Mouse (Mus musculus) central nervous system, embryonic 14 days (tissue): Measurements from ENCODE around the gene Mgat4a. TPM values are rescaled to one million over a fixed set of nuclear protein-coding genes. Genes with fewer than 3 reads are reported as not detected.

ENCODE experiments used
- polyA plus RNA-seq: library from polyadenylated mRNA; depleted of rRNA; stranded (reverse); fragments of >200 nt; gene quantifications from 2 replicates; pipeline ENCODE4 v1.2.3, GENCODE M21; 2012; rRNA removed

The Mgat4a gene
- 7.6 and 9.1 TPM in 2 replicates for polyA plus RNA-seq

DNA sequence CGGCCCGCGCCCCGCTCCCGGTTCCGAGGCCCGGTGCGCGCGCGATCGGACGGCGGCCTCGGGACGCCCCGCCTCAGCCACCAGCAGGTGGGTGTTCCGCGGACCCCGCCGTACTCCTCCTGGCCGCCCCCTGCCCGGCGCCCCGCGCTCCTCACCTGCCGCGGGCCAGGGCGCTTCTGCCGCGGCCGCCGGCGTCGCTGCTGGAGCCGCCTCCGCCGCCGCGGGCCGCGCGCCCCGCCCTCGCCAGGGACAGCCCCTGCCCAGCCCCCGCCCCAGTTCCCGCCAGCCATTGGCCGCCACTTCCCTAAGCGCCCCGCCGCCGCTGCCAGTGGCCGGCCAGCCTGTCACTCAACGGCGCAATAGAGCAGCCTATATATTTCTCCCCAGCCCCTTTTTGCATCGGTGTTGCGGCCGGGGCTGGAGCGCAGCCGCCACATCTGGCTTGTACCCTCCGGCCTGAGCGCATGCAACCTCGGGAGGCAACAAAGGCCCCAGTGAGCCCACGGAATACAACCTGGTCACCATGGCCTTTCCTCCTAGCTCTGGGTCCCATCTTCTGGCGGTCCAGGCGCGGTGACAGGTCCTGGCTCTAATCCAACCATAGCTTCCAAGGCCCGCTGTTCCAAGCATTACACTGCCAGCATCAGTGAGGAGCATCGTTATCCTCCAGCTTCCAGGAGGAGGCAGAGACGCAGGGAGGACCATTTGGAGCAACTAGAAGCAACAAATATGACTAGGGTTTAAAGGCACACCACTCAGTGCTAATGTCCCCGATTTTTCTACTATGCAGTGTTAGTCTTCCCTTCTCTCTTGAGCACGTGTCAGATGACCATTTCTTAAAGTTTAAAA lies at the start of gene Mgat4a:
Gene Mgat4a, minus strand, starts transcription at position 207 of the 849 bp plus-strand sequence.

DNA sequence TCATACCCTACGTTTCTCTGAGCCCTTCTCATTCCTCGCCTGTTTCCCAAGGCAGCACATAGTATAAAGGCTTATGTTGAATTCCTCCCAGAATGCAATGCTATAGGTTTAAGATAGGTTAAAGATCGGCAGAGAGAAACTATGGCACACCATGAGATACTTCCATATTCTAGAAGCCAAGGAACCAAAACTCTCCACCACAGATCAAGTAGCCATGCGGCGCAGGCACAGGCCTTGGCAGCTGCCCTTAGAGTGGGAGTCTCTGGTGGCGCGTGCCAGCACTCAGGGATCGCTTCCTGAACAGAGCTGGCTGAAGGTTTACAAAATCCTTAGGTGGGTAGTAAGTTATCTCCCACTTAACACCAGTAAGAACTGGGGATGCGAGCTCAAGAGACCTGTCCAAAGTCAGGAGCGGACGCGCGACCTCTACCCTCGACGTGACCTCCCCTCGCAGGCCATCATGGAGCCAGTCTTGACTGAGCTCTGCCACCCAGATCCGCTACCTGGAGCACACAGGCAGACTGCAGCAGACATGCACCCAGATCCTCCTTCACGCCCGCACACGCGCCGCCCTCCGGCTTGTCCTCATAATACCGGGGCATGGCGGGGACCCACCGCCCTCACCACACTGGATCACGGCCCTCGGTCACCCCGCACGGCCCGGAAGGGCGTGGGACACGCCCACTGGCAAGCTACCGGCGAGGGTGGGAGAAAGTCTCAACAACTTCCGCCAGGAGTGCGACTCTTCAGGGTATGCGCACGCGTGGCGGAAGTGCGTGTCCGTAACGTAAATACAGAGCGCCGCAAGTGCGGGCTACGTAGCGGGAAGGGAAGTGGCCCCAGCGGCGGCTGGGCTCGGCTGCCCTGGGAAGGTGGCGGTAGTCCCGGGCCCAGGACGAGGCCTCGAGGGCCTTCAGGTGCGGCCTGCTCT lies 111.2 kb downstream of the Mgat4a start, which contains the start of the genes Coa5 and Unc50:
Gene Coa5, minus strand, starts transcription at position 738 of the 931 bp plus-strand sequence.
Gene Unc50, plus strand, starts transcription at position 774 of the 931 bp plus-strand sequence.

Other genes with a start within 250 kb of the Mgat4a start
- 27.9 and 32.3 TPM in 2 replicates for gene Inpp4a, start 241.2 kb downstream of the Mgat4a start, polyA plus RNA-seq
- gene Coa5, start 110.9 kb downstream of the Mgat4a start, polyA plus RNA-seq: 46.8 and 47.6 TPM in 2 replicates
- gene Unc50, start 110.9 kb downstream of the Mgat4a start, polyA plus RNA-seq: 91.6 and 97.9 TPM in 2 replicates
- gene 2010300C02Rik, start 179.1 kb upstream of the Mgat4a start, polyA plus RNA-seq: 1.8 and 2.5 TPM in 2 replicates